Mouse (Mus musculus) forebrain, embryonic 12.5 days (tissue): ENCODE data around the gene Slc22a20. TPM values are rescaled to one million over a fixed set of nuclear protein-coding genes. Genes with fewer than 3 reads are reported as not detected.

Experiments
- ATAC-seq: fragments of 200-750 bp; cut with Nextera tagmentation; 2 replicates; pipeline ENCODE4 v1.8.0; 2017; ENCODE audit warnings: moderate TSS enrichment; ENCODE audit not compliant: low FRiP score
- H3K27ac ChIP-seq: fragments of 300-500 bp; sonication (generic); 2 replicates; pipeline ENCODE4 v1.5.1; 2016; ENCODE audit warnings: mild to moderate bottlenecking
- H3K27me3 ChIP-seq: fragments of 300-500 bp; sonication (generic); 2 replicates; pipeline ENCODE4 v1.6.1; 2016; ENCODE audit warnings: mild to moderate bottlenecking
- H3K36me3 ChIP-seq: fragments of 300-500 bp; sonication (generic); replicated peaks from 2 replicates; pipeline ENCODE4 v1.6.1; 2016; ENCODE audit warnings: mild to moderate bottlenecking
- H3K4me1 ChIP-seq: fragments of 300-500 bp; sonication (generic); 2 replicates; pipeline ENCODE4 v1.6.1; 2016
- H3K4me2 ChIP-seq: fragments of 300-500 bp; sonication (generic); 2 replicates; pipeline ENCODE4 v1.6.1; 2016; ENCODE audit warnings: mild to moderate bottlenecking, moderate library complexity
- H3K4me3 ChIP-seq: fragments of 300-500 bp; sonication (generic); replicated peaks from 2 replicates; pipeline ENCODE4 v1.5.1; 2016; ENCODE audit warnings: mild to moderate bottlenecking
- H3K9ac ChIP-seq: fragments of 300-500 bp; sonication (generic); 2 replicates; pipeline ENCODE4 v1.6.1; 2016; ENCODE audit warnings: mild to moderate bottlenecking
- H3K9me3 ChIP-seq: fragments of 300-500 bp; sonication (generic); 2 replicates; pipeline ENCODE4 v1.6.1; 2016
- WGBS: fragments of 180-500 bp; shearing (Covaris S2); methylation state at CpG from one replicate; pipeline ENCODE4 v1.1.7; 2016; 5-methylcytosine and 5-hydroxymethylcytosine counted together
- polyA plus RNA-seq: library from polyadenylated mRNA; unstranded; fragments of >200 nt; fragmentation: Nextera tagmentation; extraction: Ambion mirVana; gene quantifications from 2 replicates; pipeline ENCODE4 v1.2.1, GENCODE M21; 2016

Gene Slc22a20
- polyA plus RNA-seq, 1 experiment from 2014 or later, result not detected

- no peak for ATAC-seq
- Histone ChIP-seq H3K4me1 (peaks cover 14% of the 10 kb centered on the region), H3K36me3 (no peaks in the 10 kb centered on the region), H3K4me3 (no peak overlapping the region), H3K9ac (no peak overlapping the region), H3K27ac (no peak overlapping the region), H3K9me3 (no peaks in the 10 kb centered on the region), H3K4me2 (no peak overlapping the region), H3K27me3 (peaks cover 16% of the 10 kb centered on the region)
- WGBS, result 81% methylated on average over 6 of the region's 6 CpGs
Observed at GRCm38 (mm10) chr19:5928104-5928503, 57.8 kb downstream of the Slc22a20 start.

GRCm38 (mm10) chr19:5927532-5927931, 58.4 kb downstream of the Slc22a20 start:
- Histone ChIP-seq H3K9ac (no peak overlapping the region), H3K27ac (no peak overlapping the region), H3K4me2 (no peak overlapping the region), H3K27me3 (peaks cover 16% of the 10 kb centered on the region), H3K9me3 (no peaks in the 10 kb centered on the region), H3K36me3 (no peaks in the 10 kb centered on the region), H3K4me3 (no peak overlapping the region), H3K4me1 (peaks cover 14% of the 10 kb centered on the region)
- WGBS, result 77% methylated on average over 8 of the region's 8 CpGs
- no peak for ATAC-seq

DNA sequence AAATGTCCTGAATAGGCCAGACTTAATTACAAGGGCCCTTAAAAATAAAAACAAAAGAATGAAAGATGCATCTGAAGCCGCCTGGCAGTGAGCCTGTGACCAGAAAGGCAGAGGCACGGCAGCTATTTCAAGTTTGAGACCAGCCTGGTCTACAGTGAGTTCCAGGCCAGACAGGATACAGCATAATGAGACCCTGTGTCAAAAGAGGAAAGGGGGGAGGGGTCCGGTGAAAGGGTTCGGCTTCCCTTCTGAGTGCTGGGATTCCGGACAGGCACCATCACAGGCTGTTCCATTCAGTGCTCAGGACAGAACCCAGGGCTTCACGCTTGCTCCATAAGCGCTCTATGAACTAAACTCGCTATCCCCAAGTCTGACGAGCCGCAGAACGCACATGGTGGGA, 58.9 kb downstream of the Slc22a20 start:
- no peak overlapping the region for H3K4me2 ChIP-seq
- no peak overlapping the region for H3K27ac ChIP-seq
- WGBS, result 69% methylated on average over 11 of the region's 11 CpGs
- H3K4me3 ChIP-seq, result no peak overlapping the region
- ATAC-seq, result no peak
- H3K9me3 ChIP-seq, result no peaks in the 10 kb centered on the region
- H3K36me3 ChIP-seq, result no peaks in the 10 kb centered on the region
- H3K27me3 ChIP-seq, result peaks cover 16% of the 10 kb centered on the region
- H3K9ac ChIP-seq, result no peak overlapping the region
- peaks cover 14% of the 10 kb centered on the region for H3K4me1 ChIP-seq

DNA sequence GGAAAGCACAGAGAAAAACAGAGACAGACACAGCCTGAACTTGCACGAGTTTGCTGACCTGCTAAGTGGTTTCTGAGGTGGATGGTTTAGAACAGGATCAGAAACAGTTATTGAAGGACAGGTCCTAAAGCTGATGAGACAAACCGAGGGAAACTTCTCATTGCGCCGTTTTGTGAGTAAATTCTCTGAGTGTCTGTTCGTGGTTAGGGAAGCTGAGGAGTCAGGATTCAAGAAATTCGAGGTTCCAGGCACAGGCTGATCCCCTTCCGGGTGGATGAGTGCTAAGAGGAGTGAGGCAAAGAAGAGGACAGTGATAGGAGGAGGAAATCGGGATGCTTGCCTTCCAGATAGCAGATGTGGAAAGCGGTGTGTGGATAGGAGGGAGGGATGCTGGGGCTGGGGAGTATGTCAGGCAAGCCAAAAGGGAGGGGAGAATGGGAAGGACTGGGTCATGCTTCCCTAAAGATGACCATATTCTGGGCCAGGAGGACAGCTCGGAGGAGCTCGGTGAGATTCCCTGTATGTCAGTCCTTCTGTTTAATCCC, 60.6 kb downstream of the Slc22a20 start:
- Histone ChIP-seq H3K36me3 (no peaks in the 10 kb centered on the region), H3K9me3 (no peaks in the 10 kb centered on the region), H3K4me2 (peak overlapping the region; percentile 98), H3K4me1 (peaks cover 19% of the 10 kb centered on the region), H3K9ac (peak overlapping the region; percentile 60), H3K4me3 (peak overlapping the region; percentile 53), H3K27ac (no peak overlapping the region), H3K27me3 (peaks cover 16% of the 10 kb centered on the region)
- ATAC-seq, result no peak
- WGBS, result 45% methylated on average over 11 of the region's 11 CpGs

DNA sequence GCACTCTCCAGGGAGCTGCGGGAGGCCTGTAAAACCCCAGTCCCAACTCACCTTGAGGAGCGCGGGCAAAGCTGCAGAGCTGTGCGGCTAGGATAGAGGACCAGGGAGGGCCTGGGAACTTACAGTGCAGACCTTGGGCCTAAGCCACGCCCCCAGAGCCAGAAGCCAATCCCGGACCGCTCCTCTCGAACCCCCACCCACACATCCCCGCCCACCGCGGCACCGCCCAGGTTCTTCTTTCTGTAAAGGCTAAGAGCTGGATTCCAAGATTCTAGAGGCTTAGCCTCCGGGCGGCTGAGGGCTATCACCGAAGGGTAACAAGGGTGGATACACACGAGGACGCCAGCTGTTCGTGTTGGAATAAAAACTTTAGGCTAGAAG, 61.2 kb downstream of the Slc22a20 start, which contains the start of gene Cdc42ep2:
Cdc42ep2 (minus strand) TSS at position 104 of the 381 bp plus-strand sequence.
- peak; percentile 95 for ATAC-seq
- Histone ChIP-seq H3K4me2 (peak within 1 kb of the TSS; percentile 98), H3K9ac (peak within 1 kb of the TSS; percentile 60), H3K4me3 (peak within 1 kb of the TSS; percentile 53), H3K36me3 (no peaks in the 10 kb centered on the region), H3K27ac (peak within 1 kb of the TSS; percentile 66), H3K27me3 (peaks cover 16% of the 10 kb centered on the region), H3K9me3 (no peaks in the 10 kb centered on the region), H3K4me1 (peaks cover 19% of the 10 kb centered on the region)
- WGBS, result under 1% methylated on average over 18 of the region's 18 CpGs

GRCm38 (mm10) chr19:5923990-5924712, 61.8 kb downstream of the Slc22a20 start:
- peak overlapping the region; percentile 98 for H3K4me2 ChIP-seq
- no peaks in the 10 kb centered on the region for H3K9me3 ChIP-seq
- H3K4me1 ChIP-seq, result peaks cover 19% of the 10 kb centered on the region
- peak; percentile 87 for ATAC-seq
- H3K27me3 ChIP-seq, result peaks cover 16% of the 10 kb centered on the region
- H3K4me3 ChIP-seq, result peak overlapping the region; percentile 53
- peak overlapping the region; percentile 60 for H3K9ac ChIP-seq
- WGBS, result under 1% methylated on average over 38 of the region's 38 CpGs
- peak overlapping the region; percentile 66 for H3K27ac ChIP-seq
- no peaks in the 10 kb centered on the region for H3K36me3 ChIP-seq

GRCm38 (mm10) chr19:5922963-5923362, 63.0 kb downstream of the Slc22a20 start:
- no peaks in the 10 kb centered on the region for H3K9me3 ChIP-seq
- no peak overlapping the region for H3K4me2 ChIP-seq
- ATAC-seq, result no peak
- 96% methylated on average over 3 of the region's 3 CpGs for WGBS
- peaks cover 19% of the 10 kb centered on the region for H3K4me1 ChIP-seq
- H3K27me3 ChIP-seq, result peaks cover 16% of the 10 kb centered on the region
- H3K9ac ChIP-seq, result no peak overlapping the region
- no peak overlapping the region for H3K4me3 ChIP-seq
- no peaks in the 10 kb centered on the region for H3K36me3 ChIP-seq
- H3K27ac ChIP-seq, result no peak overlapping the region

GRCm38 (mm10) chr19:5922119-5922942, 63.6 kb downstream of the Slc22a20 start:
- Histone ChIP-seq H3K27me3 (peaks cover 16% of the 10 kb centered on the region), H3K9ac (no peak overlapping the region), H3K4me2 (no peak overlapping the region), H3K27ac (no peak overlapping the region), H3K9me3 (no peaks in the 10 kb centered on the region), H3K36me3 (no peaks in the 10 kb centered on the region), H3K4me1 (peaks cover 19% of the 10 kb centered on the region), H3K4me3 (no peak overlapping the region)
- ATAC-seq, result no peak
- 80% methylated on average over 15 of the region's 15 CpGs for WGBS

GRCm38 (mm10) chr19:5921715-5922114, 64.2 kb downstream of the Slc22a20 start:
- H3K9ac ChIP-seq, result peak overlapping the region; percentile 33; the same call in 1 of the 2 replicates
- whole genome bisulfite sequencing, result 15% methylated on average over 9 of the region's 9 CpGs
- H3K9me3 ChIP-seq, result no peaks in the 10 kb centered on the region
- H3K4me3 ChIP-seq, result no peak overlapping the region
- H3K4me1 ChIP-seq, result peaks cover 19% of the 10 kb centered on the region
- H3K27ac ChIP-seq, result no peak overlapping the region
- ATAC-seq, result no peak
- peak overlapping the region; percentile 0; the same call in 1 of the 2 replicates for H3K4me2 ChIP-seq
- H3K36me3 ChIP-seq, result no peaks in the 10 kb centered on the region
- H3K27me3 ChIP-seq, result peaks cover 16% of the 10 kb centered on the region

Other genes starting within 250 kb of the Slc22a20 start
- gene Ltbp3, start 245.2 kb downstream of the Slc22a20 start, polyA plus RNA-seq, result 10.0 and 12.0 TPM in 2 replicates
- 63.4 and 65.3 TPM in 2 replicates for gene Scyl1, start 214.7 kb downstream of the Slc22a20 start, polyA plus RNA-seq
- 25.6 and 25.9 TPM in 2 replicates for gene Frmd8, start 110.9 kb downstream of the Slc22a20 start, polyA plus RNA-seq
- gene Slc25a45, start 108.3 kb downstream of the Slc22a20 start, polyA plus RNA-seq, result 1.3 and 1.8 TPM in 2 replicates
- 11.1 and 12.8 TPM in 2 replicates for gene Tigd3, start 92.0 kb downstream of the Slc22a20 start, polyA plus RNA-seq
- gene Dpf2, start 73.1 kb downstream of the Slc22a20 start, polyA plus RNA-seq, result 184 and 203 TPM in 2 replicates
- gene Cdc42ep2, start 61.3 kb downstream of the Slc22a20 start, polyA plus RNA-seq, result 2.2 TPM in 2 replicates
- 76.8 and 80.4 TPM in 2 replicates for gene Pola2, start 21.9 kb downstream of the Slc22a20 start, polyA plus RNA-seq
- 2.0 and 3.2 TPM in 2 replicates for gene Capn1, start 29.8 kb upstream of the Slc22a20 start, polyA plus RNA-seq
- 26.4 and 31.3 TPM in 2 replicates for gene Syvn1, start 60.4 kb upstream of the Slc22a20 start, polyA plus RNA-seq
- gene Mrpl49, start 71.6 kb upstream of the Slc22a20 start, polyA plus RNA-seq, result 74.7 and 76.7 TPM in 2 replicates
- gene Fau, start 71.7 kb upstream of the Slc22a20 start, polyA plus RNA-seq, result 652 and 668 TPM in 2 replicates
- 30.8 and 35.4 TPM in 2 replicates for gene Znhit2, start 75.0 kb upstream of the Slc22a20 start, polyA plus RNA-seq
- gene Tm7sf2, start 82.2 kb upstream of the Slc22a20 start, polyA plus RNA-seq, result 31.7 and 32.8 TPM in 2 replicates
- gene Vps51, start 91.1 kb upstream of the Slc22a20 start, polyA plus RNA-seq, result 66.0 and 70.8 TPM in 2 replicates
- not detected in 2 replicates for gene Tmem262, start 93.9 kb upstream of the Slc22a20 start, polyA plus RNA-seq
- 2.0 and 2.4 TPM in 2 replicates for gene Gm28374, start 96.1 kb upstream of the Slc22a20 start, polyA plus RNA-seq
- 66.1 and 74.9 TPM in 2 replicates for gene Zfpl1, start 98.8 kb upstream of the Slc22a20 start, polyA plus RNA-seq
- 54.5 and 57.4 TPM in 2 replicates for gene Cdca5, start 98.8 kb upstream of the Slc22a20 start, polyA plus RNA-seq
- gene AC131692.1, start 108.3 kb upstream of the Slc22a20 start, polyA plus RNA-seq, result 0.42 and 0.62 TPM in 2 replicates
- gene Naaladl1, start 119.6 kb upstream of the Slc22a20 start, polyA plus RNA-seq, result 0.81 and 1.2 TPM in 2 replicates
- gene Sac3d1, start 132.5 kb upstream of the Slc22a20 start, polyA plus RNA-seq, result 55.2 and 56.6 TPM in 2 replicates
- 24.6 and 26.0 TPM in 2 replicates for gene Snx15, start 142.2 kb upstream of the Slc22a20 start, polyA plus RNA-seq
- not detected in 2 replicates for gene Batf2, start 154.8 kb upstream of the Slc22a20 start, polyA plus RNA-seq
- gene Arl2, start 155.4 kb upstream of the Slc22a20 start, polyA plus RNA-seq, result 77.4 and 80.5 TPM in 2 replicates
- not detected in 2 replicates for gene Majin, start 198.2 kb upstream of the Slc22a20 start, polyA plus RNA-seq
- gene Gpha2, start 240.2 kb upstream of the Slc22a20 start, polyA plus RNA-seq, result 0.70 and 0.91 TPM in 2 replicates
- gene Ppp2r5b, start 249.7 kb upstream of the Slc22a20 start, polyA plus RNA-seq, result 51.8 and 52.4 TPM in 2 replicates